Mouse (Mus musculus): ENCODE data around the gene Kif19a.

Gene Kif19a

DNA sequence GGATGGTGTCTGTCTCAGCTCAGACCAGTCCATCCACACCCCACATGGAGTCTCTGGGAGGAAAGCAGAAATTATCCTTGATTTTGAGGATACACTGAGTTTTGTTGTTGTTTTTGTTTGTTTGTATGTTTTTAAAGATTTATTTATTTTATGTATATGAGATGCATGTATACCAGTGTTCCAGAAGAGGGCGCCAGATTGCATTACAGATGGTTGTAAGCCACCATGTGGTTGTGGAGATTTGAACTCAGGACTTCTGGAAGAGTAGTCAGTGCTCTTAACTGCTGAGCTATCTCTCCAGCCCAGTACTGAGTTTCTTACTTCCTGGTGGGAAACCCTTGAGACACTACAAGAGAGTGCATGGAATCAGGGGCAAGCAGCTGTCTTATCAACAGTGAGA is 44.2 kb downstream of the Kif19a start:
- DNase-seq, result no peak

DNA sequence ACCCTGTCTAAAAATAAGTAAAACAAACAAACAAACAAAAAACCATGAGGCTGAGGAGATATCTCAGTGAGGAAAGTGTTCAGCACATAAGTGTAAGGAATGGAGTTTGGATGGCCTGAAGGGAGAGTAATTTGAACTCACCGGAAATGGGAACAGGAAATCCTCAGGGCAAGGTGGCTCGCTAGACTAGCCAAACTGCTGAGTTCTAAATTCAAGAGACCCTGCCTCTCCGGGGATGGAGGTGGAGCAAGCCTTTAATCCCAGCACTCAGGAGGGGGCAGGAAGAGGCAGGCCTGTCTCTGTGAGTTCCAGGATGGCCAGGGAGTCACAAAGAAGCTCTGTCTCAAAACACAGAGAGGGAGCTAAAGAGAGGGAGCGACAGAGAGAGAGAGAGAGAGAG is 45.2 kb downstream of the Kif19a start:
- DNase-seq, result no peak

GRCm38 (mm10) chr11:114812731-114813240 is 47.6 kb downstream of the Kif19a start:
- peak; percentile 88 for DNase-seq

DNA sequence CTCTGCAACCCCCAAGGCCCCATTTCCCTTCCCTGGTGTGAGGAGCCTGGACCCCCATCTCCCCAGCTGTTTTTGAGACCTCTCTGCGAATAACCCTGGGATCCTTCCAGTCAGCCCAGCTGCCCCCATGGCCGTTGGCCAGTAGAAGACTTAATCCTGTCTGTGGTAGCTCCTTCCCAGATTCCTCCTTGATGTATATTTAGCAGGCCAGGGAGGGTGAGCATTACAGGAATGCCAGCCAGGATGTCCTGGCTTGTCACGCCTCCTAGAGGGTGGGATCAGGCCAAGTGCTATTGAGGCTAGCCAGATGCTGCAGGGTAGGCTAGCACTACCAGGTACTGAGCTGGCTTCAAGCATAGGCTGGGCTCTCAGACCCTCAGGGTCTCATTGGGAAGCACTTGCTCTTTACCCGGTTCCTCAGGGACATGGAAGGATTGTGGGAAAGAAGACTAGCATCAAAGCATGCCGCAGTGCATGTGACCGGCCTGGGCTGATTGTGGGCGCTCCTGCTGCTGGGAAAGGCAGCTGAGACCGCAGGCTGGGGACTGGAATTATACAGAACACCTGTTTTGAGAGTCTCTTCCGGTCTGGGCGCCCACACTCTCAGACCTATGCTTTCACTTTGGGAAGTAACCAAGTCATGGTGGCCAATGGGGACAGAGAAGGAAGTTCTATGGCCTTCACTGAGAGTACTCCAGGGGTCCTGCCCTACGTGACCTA is 49.8 kb downstream of the Kif19a start:
- DNase-seq, result no peak

DNA sequence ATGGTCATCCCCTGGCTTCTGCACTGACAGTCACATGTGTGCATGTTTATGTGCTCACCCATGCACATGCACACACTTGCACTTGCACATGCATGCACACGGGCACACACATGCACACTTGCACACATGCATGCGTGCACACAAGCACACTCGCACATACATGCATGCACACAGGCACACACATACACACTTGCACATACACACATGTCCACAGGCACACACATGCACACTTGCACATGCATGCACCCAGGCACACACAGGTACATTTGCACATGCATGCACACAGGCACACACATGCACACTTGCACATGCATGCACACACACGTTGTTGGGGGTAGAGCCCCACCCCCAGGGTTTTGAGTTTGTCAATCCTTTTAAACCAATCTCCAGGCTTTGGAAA is 51.7 kb downstream of the Kif19a start:
- DNase-seq, result no peak

- no peak for DNase-seq
These were observed 53.0 kb downstream of the Kif19a start for GRCm38 (mm10) chr11:114818185-114818584.

- DNase-seq, result no peak
These were observed 53.9 kb downstream of the Kif19a start for GRCm38 (mm10) chr11:114819110-114819509.

GRCm38 (mm10) chr11:114820444-114820843 is 55.3 kb downstream of the Kif19a start:
- DNase-seq, result no peak

DNA sequence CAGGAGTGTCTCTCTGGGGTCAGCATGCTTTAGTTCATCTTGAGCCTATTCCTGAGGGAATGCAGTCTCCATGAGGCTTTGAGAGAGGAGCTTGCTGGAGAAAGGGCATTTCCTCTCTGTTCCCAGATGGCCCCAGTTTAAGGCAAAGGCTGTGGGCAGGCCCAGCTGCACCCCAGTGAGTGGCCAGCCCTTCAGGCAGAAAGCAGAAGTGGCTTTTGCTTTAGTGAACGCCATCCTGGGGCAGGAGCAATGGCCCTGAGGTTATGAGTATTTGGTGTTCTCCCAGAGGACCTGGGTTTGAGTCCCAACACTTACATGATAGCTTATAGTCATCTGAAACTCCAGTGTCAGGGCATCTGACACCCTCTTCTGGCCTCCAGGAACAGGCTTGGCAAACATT is 56.1 kb downstream of the Kif19a start:
- DNase-seq, result no peak

DNA sequence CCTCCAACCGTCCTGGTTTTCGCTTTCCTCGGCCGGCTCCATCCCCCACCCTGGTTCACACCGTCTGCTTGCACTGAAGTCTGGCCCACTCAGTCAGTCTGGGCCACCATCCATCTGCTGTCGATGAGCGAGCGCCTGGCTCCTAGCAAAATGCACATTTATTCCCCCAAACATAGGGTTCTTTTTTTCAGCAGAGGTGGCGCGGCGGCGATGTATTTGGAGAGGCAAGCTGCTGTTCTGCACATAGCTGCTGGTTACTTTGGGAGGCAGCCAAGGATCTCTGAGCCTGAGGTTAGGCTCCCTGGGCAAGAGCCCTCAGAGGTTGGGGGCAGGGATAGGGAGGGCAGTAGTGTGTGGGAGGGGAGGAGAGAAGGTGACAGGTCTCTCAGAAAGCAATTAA is 57.5 kb downstream of the Kif19a start:
- DNase-seq, result peak; percentile 20

DNA sequence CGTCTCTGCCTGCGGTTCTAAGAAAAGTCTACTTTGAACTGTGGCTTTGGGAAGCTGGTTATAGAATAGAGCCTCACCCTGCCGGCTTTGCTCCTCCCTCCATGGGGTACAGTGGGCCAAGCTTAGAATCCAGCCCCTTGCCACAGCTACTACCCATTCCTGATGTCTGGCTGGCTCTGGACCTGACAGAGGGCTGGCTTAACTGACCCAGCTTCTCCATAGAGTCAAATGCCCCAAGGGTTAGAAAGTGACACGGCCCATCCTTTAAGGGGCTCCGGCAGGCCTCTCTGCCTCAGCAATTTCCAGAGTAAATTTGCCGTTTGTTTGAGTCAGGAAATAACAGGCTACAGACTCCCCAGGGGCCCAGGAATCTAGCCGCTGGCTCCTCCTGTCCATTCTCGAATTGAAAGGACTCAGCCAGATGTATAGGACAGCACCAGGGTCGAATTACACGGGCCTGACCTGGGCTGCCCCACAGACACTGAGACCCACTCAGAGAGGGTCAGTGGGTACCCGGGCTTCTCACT is 58.1 kb downstream of the Kif19a start:
- DNase-seq, result no peak

GRCm38 (mm10) chr11:114826686-114827085 is 61.5 kb downstream of the Kif19a start:
- DNase-seq, result peak; percentile 58

- DNase-seq, result peak; percentile 73
These were observed 64.6 kb downstream of the Kif19a start for GRCm38 (mm10) chr11:114829499-114830432.

DNA sequence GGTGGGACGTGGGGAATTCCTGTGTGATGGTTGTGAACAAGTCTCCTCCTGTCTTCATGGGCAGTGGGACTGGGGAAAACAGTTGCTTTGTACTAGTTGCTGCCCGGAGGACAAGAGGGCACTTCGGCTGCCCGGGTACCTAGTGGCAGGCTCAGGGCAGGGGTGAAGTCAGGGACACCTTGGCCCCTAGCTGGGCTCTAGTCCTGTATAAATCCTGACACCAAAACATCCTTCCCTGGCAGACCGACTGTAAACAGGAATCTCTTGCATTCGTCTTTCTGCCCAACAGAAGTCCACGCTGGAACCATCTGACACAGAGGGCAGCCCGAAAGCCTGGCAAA is 65.2 kb downstream of the Kif19a start:
- DNase-seq, result no peak

GRCm38 (mm10) chr11:114833166-114833565 is 68.0 kb downstream of the Kif19a start:
- no peak for DNase-seq

Measured in liver (tissue).